Mouse (Mus musculus): ENCODE results near the gene Sipa1l3. TPM values are rescaled to one million over a fixed set of nuclear protein-coding genes. Genes with fewer than 3 reads are reported as not detected.

Sipa1l3 gene
- total and polyA plus RNA-seq, 3 experiments = 27.1 to 77.7 (median 57.8) TPM

- DNase-seq = peak; percentile 69
Observed at GRCm38 (mm10) chr7:29335841-29336671, 182.4 kb downstream of the Sipa1l3 start.

- DNase-seq = no peak
Observed at GRCm38 (mm10) chr7:29335276-29335675, 183.2 kb downstream of the Sipa1l3 start.

- no peak for DNase-seq
Observed at GRCm38 (mm10) chr7:29334156-29334555, 184.3 kb downstream of the Sipa1l3 start.

GRCm38 (mm10) chr7:29328984-29329383, 189.5 kb downstream of the Sipa1l3 start:
- DNase-seq = no peak

GRCm38 (mm10) chr7:29327087-29327486, 191.4 kb downstream of the Sipa1l3 start:
- DNase-seq = no peak

- no peak for DNase-seq
Observed at GRCm38 (mm10) chr7:29319337-29320307, 198.8 kb downstream of the Sipa1l3 start.

GRCm38 (mm10) chr7:29318115-29318911, 200.1 kb downstream of the Sipa1l3 start:
- DNase-seq = no peak

GRCm38 (mm10) chr7:29317558-29317957, 200.9 kb downstream of the Sipa1l3 start:
- DNase-seq = no peak

- DNase-seq = no peak
Observed at GRCm38 (mm10) chr7:29316976-29317375, 201.5 kb downstream of the Sipa1l3 start.

GRCm38 (mm10) chr7:29316137-29316734, 202.2 kb downstream of the Sipa1l3 start:
- no peak for DNase-seq

GRCm38 (mm10) chr7:29314844-29315628, 203.4 kb downstream of the Sipa1l3 start:
- no peak for DNase-seq

- no peak for DNase-seq
Observed at GRCm38 (mm10) chr7:29313572-29314261, 204.7 kb downstream of the Sipa1l3 start.

GRCm38 (mm10) chr7:29313051-29313450, 205.4 kb downstream of the Sipa1l3 start:
- no peak for DNase-seq

- no peak for DNase-seq
Observed at GRCm38 (mm10) chr7:29309749-29310148, 208.7 kb downstream of the Sipa1l3 start.

- DNase-seq = peak; percentile 67
Observed at GRCm38 (mm10) chr7:29309221-29309721, 209.2 kb downstream of the Sipa1l3 start.

GRCm38 (mm10) chr7:29307350-29308104, 210.9 kb downstream of the Sipa1l3 start:
- peak; percentile 96 for DNase-seq

GRCm38 (mm10) chr7:29306619-29307018, 211.8 kb downstream of the Sipa1l3 start:
- no peak for DNase-seq

- no peak for DNase-seq
Observed at GRCm38 (mm10) chr7:29306108-29306507, 212.3 kb downstream of the Sipa1l3 start.

All from adrenal gland, adult 2 months (tissue).